Mouse (Mus musculus) embryonic facial prominence, embryonic 14.5 days (tissue): ENCODE results near the gene Ermard. TPM values are rescaled to one million over a fixed set of nuclear protein-coding genes. Genes with fewer than 3 reads are reported as not detected.
"Not testable (repeated sequence)": the region's sequence is repeated elsewhere in the genome, so short reads cannot be mapped to it uniquely, and the experiment has no call there.

ENCODE experiments used
- ATAC-seq: fragments of 200-750 bp; cut with Nextera tagmentation; 2 replicates; pipeline ENCODE4 v1.8.0; 2017; ENCODE audit warnings: low read depth, moderate number of reproducible peaks, moderate TSS enrichment
- DNase-seq: peaks from one replicate; pipeline ENCODE4 v3.0.0-alpha.2; 2015; ENCODE audit warnings: low spot score
- H3K27ac ChIP-seq: fragments of 300-500 bp; sonication (generic); replicated peaks from 2 replicates; pipeline ENCODE4 v1.5.1; 2014; ENCODE audit warnings: low read depth, mild to moderate bottlenecking, low read length, moderate library complexity
- H3K27me3 ChIP-seq: fragments of 300-500 bp; sonication (generic); replicated peaks from 2 replicates; pipeline ENCODE4 v1.6.1; 2014; ENCODE audit warnings: low read length; ENCODE audit not compliant: control insufficient read depth, insufficient read depth
- H3K36me3 ChIP-seq: fragments of 300-500 bp; sonication (generic); 2 replicates; pipeline ENCODE4 v1.6.1; 2014; ENCODE audit warnings: low read length, mixed read lengths; ENCODE audit not compliant: control insufficient read depth, insufficient read depth
- H3K4me1 ChIP-seq: fragments of 300-500 bp; sonication (generic); 2 replicates; pipeline ENCODE4 v1.6.1; 2014; ENCODE audit warnings: antibody characterized with exemption, low read length; ENCODE audit not compliant: control insufficient read depth, insufficient read depth
- H3K4me2 ChIP-seq: fragments of 300-500 bp; sonication (generic); 2 replicates; pipeline ENCODE4 v1.6.1; 2014; ENCODE audit warnings: low read depth, mild to moderate bottlenecking, low read length, moderate library complexity, mixed read lengths
- H3K4me3 ChIP-seq: fragments of 300-500 bp; sonication (generic); 2 replicates; pipeline ENCODE4 v1.5.1; 2014; ENCODE audit warnings: low read depth, mild to moderate bottlenecking, low read length
- H3K9ac ChIP-seq: fragments of 300-500 bp; sonication (generic); 2 replicates; pipeline ENCODE4 v1.6.1; 2014; ENCODE audit warnings: low read depth, mild to moderate bottlenecking, low read length, moderate library complexity, mixed read lengths
- H3K9me3 ChIP-seq: fragments of 300-500 bp; sonication (generic); 2 replicates; pipeline ENCODE4 v1.6.1; 2016; ENCODE audit warnings: low read length; ENCODE audit not compliant: control insufficient read depth
- WGBS: fragments of 180-500 bp; shearing (Covaris S2); extraction: QIAGEN DNeasy Blood & Tissue Kit; methylation state at CpG from one replicate; pipeline ENCODE4 v1.1.7; 2014; 5-methylcytosine and 5-hydroxymethylcytosine counted together
- polyA plus RNA-seq: library from polyadenylated mRNA; unstranded; fragments of >200 nt; fragmentation: Nextera tagmentation; extraction: Ambion mirVana; gene quantifications from 2 replicates; pipeline ENCODE4 v1.2.1, GENCODE M21; 2014

The Ermard gene
- 49.7 and 54.8 TPM in 2 replicates for polyA plus RNA-seq

DNA sequence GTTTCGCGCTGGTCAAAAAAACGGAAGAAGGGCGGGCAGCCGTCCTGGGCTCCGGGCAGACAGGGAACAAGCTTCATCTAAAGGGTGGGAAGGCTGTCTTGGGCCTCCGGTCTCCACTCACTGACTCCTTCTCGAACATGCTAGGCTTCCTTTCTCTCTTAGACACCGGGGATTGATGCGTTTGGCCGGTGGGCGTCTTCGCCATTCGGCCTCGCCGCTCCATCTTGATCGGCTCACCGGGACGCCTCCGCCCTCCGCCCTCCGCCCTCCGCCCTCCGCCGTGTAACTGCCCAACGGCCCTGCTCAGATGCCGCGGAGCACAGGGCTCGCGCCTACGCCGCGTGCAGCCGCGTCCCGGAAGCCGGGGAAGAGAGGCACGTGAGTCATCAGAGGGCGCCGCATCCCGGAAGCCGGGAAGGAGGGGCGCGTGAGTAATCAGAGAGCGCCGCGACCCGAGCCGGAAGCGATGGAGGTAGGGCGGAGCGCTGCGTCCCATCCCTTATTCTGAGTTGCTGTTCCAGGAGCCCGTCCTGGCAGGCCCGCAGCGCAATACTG, at the start of gene Ermard, which contains the start of the genes Tcte3 and Gm3448:
Ermard (plus strand) TSS at position 34 of the 555 bp plus-strand sequence.
Tcte3 (minus strand) TSS at position 314 of the 555 bp plus-strand sequence.
Gm3448 (minus strand) TSS at position 363 of the 555 bp plus-strand sequence.
- not testable (repeated sequence) for DNase-seq
- ATAC-seq, result peak; percentile 98

GRCm38 (mm10) chr17:14992522-14993138, 48.4 kb upstream of the Ermard start:
- H3K9ac ChIP-seq, DNase-seq, H3K27me3 ChIP-seq, H3K4me3 ChIP-seq, H3K4me1 ChIP-seq, H3K36me3 ChIP-seq, H3K4me2 ChIP-seq, H3K9me3 ChIP-seq, H3K27ac ChIP-seq: not testable (repeated sequence)
- WGBS, result no CpG with 5 or more reads among the region's 98 CpGs
- ATAC-seq, result peak; percentile 79

More for the DNA sequence above, at the start of gene Ermard, which contains the start of the genes Tcte3 and Gm3448:
- not testable (repeated sequence) for H3K4me2 ChIP-seq, H3K36me3 ChIP-seq, H3K9ac ChIP-seq, H3K4me3 ChIP-seq, H3K4me1 ChIP-seq, H3K9me3 ChIP-seq, H3K27ac ChIP-seq, H3K27me3 ChIP-seq
- no CpG with 5 or more reads among the region's 56 CpGs for WGBS

- H3K27me3 ChIP-seq, H3K9ac ChIP-seq, H3K27ac ChIP-seq, H3K4me2 ChIP-seq, H3K36me3 ChIP-seq, H3K4me3 ChIP-seq, H3K4me1 ChIP-seq, H3K9me3 ChIP-seq, DNase-seq: not testable (repeated sequence)
- peak; percentile 91 for ATAC-seq
- no CpG with 5 or more reads among the region's 47 CpGs for WGBS
Observed at GRCm38 (mm10) chr17:14993139-14993832, 47.7 kb upstream of the Ermard start.

DNA sequence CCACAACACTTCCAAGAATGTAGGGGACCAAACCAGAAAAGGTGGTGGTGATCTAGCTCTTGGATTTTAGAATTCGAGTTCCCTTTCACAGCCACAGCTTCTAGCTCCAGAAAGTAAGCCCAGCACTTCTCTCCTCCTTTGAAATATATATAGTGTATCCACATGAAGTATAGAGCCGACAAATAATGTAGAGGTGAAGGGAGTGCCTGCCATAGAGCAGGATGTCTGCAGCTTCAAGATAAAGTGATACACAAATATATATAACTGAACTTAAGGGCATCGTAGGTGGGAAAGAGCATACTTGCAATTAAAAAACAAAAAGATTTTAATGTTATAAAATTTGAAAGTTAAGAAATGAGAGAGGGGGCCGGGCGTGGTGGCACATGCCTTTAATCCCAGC, 46.9 kb upstream of the Ermard start:
- H3K4me1 ChIP-seq, H3K9ac ChIP-seq, H3K36me3 ChIP-seq, H3K4me2 ChIP-seq, ATAC-seq, H3K4me3 ChIP-seq, DNase-seq, H3K27me3 ChIP-seq, H3K9me3 ChIP-seq, H3K27ac ChIP-seq: not testable (repeated sequence)
- WGBS, result no CpG with 5 or more reads among the region's 5 CpGs

DNA sequence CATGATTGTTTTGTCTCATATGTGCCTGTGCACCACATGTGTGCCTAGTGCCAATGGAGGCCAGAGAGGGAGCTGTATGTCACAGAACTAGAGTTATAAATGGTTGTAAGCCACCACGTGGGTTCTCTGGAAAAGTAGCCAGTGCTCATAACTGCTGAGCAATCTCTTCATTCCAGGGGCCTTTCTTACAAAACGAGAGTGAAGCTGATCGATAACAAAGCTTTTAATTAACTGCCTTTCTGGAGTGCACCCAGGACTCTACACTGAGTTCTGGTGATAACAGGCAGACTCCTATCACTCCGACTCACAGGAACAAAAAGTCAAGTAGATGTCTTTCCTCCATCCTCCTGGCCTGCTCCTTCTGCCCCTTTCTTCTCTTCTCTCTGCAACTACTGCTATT, 41.0 kb upstream of the Ermard start:
- not testable (repeated sequence) for H3K9ac ChIP-seq, ATAC-seq, H3K4me3 ChIP-seq, DNase-seq, H3K4me2 ChIP-seq, H3K27me3 ChIP-seq, H3K27ac ChIP-seq, H3K36me3 ChIP-seq, H3K4me1 ChIP-seq, H3K9me3 ChIP-seq
- no CpG with 5 or more reads among the region's 4 CpGs for WGBS

GRCm38 (mm10) chr17:15009088-15009487, 31.9 kb upstream of the Ermard start:
- H3K27me3 ChIP-seq, H3K4me2 ChIP-seq, H3K27ac ChIP-seq, H3K36me3 ChIP-seq, ATAC-seq, H3K4me3 ChIP-seq, H3K9ac ChIP-seq, DNase-seq, H3K4me1 ChIP-seq, H3K9me3 ChIP-seq: not testable (repeated sequence)
- WGBS, result no CpG with 5 or more reads among the region's 3 CpGs

- DNase-seq, H3K4me2 ChIP-seq, H3K27ac ChIP-seq, H3K9me3 ChIP-seq, H3K36me3 ChIP-seq, H3K27me3 ChIP-seq, H3K4me1 ChIP-seq, H3K4me3 ChIP-seq, H3K9ac ChIP-seq: not testable (repeated sequence)
- peak; percentile 98 for ATAC-seq
- no CpG with 5 or more reads among the region's 60 CpGs for WGBS
Observed at GRCm38 (mm10) chr17:15009706-15010413, 31.1 kb upstream of the Ermard start, which contains the start of gene Gm3435. Gm3435 (plus strand) TSS chr17:15010176.

DNA sequence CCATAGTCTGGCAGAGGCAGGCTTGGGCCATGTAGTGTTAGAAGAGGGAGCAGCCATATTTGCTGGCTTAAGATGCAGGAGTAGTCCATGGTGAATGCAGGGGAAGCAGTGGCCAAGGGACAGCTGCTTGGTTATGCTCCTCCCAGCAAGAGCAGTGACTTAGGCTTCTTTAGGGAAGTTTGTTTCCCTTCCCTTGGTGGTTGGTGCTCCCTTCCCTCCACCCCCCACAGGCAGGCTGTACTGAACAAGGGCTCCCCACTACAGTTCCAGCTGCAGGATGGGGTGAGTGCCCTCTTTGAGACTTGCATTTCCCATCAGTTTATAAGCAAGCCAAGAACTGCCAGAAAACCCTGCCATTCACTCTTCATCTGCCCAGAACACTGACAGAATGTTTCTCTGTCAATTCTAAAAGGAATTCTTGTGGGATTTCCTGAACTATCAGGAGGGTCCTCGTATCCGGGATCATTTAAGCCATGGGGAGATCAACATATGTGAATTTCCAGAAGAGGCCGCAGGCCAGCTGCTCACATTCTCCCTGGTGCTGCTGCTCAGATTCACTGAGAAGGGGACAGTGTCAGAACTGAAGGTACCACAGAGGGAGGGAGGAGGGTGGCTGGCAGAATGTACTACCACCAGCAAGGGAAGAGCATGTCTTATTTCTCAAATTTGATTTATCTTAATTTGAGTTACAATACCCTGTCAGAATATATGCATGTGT, 19.3 kb upstream of the Ermard start:
- not testable (repeated sequence) for H3K9me3 ChIP-seq, H3K27me3 ChIP-seq, H3K4me3 ChIP-seq, DNase-seq, H3K9ac ChIP-seq, H3K27ac ChIP-seq, H3K4me2 ChIP-seq, ATAC-seq, H3K36me3 ChIP-seq, H3K4me1 ChIP-seq
- WGBS, result 69% methylated on average over 3 of the region's 3 CpGs
